Mouse (Mus musculus) E14TG2a.4 (cell line): ENCODE data around the gene Camk1g.

Source experiments
- CTCF ChIP-seq: conservative IDR thresholded peaks from 2 replicates; pipeline ENCODE4 v1.5.1; 2014; ENCODE audit warnings: low read length
- NANOG ChIP-seq: IDR thresholded peaks from 2 replicates; pipeline ENCODE4 v1.6.1; 2014; ENCODE audit warnings: borderline replicate concordance, low read length, mixed read lengths

GRCm38 (mm10) chr1:193330172-193330571, 39.9 kb downstream of the Camk1g start:
- TF ChIP-seq CTCF (0 out of 2 replicates have a peak, but pooled peaks have one; percentile 4), NANOG (no peak)
